Mouse (Mus musculus): ENCODE data around the gene Acat2.

GRCm38 (mm10) chr17:12940151-12940805 is 20.3 kb downstream of the Acat2 start, which contains the start of gene Acat3:
- TF ChIP-seq CTCF (IDR thresholded peaks at IDR 0.05; ENCODE audit: insufficient read depth, low read depth, low read length) (no peak), POLR2A (IDR thresholded peaks at IDR 0.05; ENCODE audit: insufficient read depth, low read depth, low read length) (no peak)
